Mouse (Mus musculus): ENCODE measurements at regions not wholly inside any gene's neighbourhood (a gene's known extent, or its start where the extent isn't known, plus 50 kb on each side); places are given as distances from the start of the nearest gene placed in this dataset.
A peak's percentile ranks its signal among the peaks of the same experiment; 100 is the strongest.

- DNase-seq (ENCODE audit: low spot score) = no peak
Observed at GRCm38 (mm10) chr7:110679916-110680315, 52.5 kb downstream of the Adm start.

GRCm38 (mm10) chr7:110682911-110683310 is 55.5 kb downstream of the Adm start:
- DNase-seq (ENCODE audit: low spot score) = no peak

- peak; percentile 90 for DNase-seq (ENCODE audit: low spot score)
Observed at GRCm38 (mm10) chr7:110688884-110689681, 61.6 kb downstream of the Adm start.

GRCm38 (mm10) chr7:110690241-110690640 is 62.8 kb downstream of the Adm start:
- DNase-seq (ENCODE audit: low spot score) = no peak

GRCm38 (mm10) chr7:110690856-110691255 is 63.4 kb downstream of the Adm start:
- no peak for DNase-seq (ENCODE audit: low spot score)

- no peak for DNase-seq (ENCODE audit: low spot score)
Observed at GRCm38 (mm10) chr7:110694262-110694661, 66.8 kb downstream of the Adm start.

GRCm38 (mm10) chr7:110695729-110696128 is 68.3 kb downstream of the Adm start:
- no peak for DNase-seq (ENCODE audit: low spot score)

GRCm38 (mm10) chr7:110698211-110699153 is 69.5 kb upstream of the Ampd3 start:
- no peak for DNase-seq (ENCODE audit: low spot score)

GRCm38 (mm10) chr7:110699596-110699995 is 68.4 kb upstream of the Ampd3 start:
- no peak for DNase-seq (ENCODE audit: low spot score)

- peak; percentile 76 for DNase-seq (ENCODE audit: low spot score)
Observed at GRCm38 (mm10) chr7:110701681-110702413, 66.2 kb upstream of the Ampd3 start.

- no peak for DNase-seq (ENCODE audit: low spot score)
Observed at GRCm38 (mm10) chr7:110702414-110702783, 65.6 kb upstream of the Ampd3 start.

- no peak for DNase-seq (ENCODE audit: low spot score)
Observed at GRCm38 (mm10) chr7:110705311-110706000, 62.5 kb upstream of the Ampd3 start.

- no peak for DNase-seq (ENCODE audit: low spot score)
Observed at GRCm38 (mm10) chr7:110706001-110706695, 61.9 kb upstream of the Ampd3 start.

GRCm38 (mm10) chr7:110706696-110707087 is 61.3 kb upstream of the Ampd3 start:
- no peak for DNase-seq (ENCODE audit: low spot score)

- DNase-seq (ENCODE audit: low spot score) = no peak
Observed at GRCm38 (mm10) chr7:110708116-110708515, 59.9 kb upstream of the Ampd3 start.

- DNase-seq (ENCODE audit: low spot score) = no peak
Observed at GRCm38 (mm10) chr7:110708781-110709180, 59.2 kb upstream of the Ampd3 start.

GRCm38 (mm10) chr7:110709606-110710005 is 58.4 kb upstream of the Ampd3 start:
- DNase-seq (ENCODE audit: low spot score) = no peak

GRCm38 (mm10) chr7:110710256-110710962 is 57.6 kb upstream of the Ampd3 start:
- no peak for DNase-seq (ENCODE audit: low spot score)

- DNase-seq (ENCODE audit: low spot score) = no peak
Observed at GRCm38 (mm10) chr7:110713661-110714060, 54.3 kb upstream of the Ampd3 start.

GRCm38 (mm10) chr7:110715110-110715509 is 52.9 kb upstream of the Ampd3 start:
- DNase-seq (ENCODE audit: low spot score) = no peak

Measured in embryo, embryonic 10.5 days (tissue).